Mouse (Mus musculus): ENCODE results near the gene S1pr5.

GRCm38 (mm10) chr9:21250509-21250908 lies 2.3 kb upstream of the S1pr5 start:
- no peak for TF ChIP-seq CTCF (IDR thresholded peaks at IDR 0.05; ENCODE audit: low read depth)
- no peak for TF ChIP-seq EP300 (IDR thresholded peaks at IDR 0.05; ENCODE audit: low read depth)

All from liver, postnatal 0 days (tissue).